Mouse (Mus musculus) gastrocnemius, postnatal 36 days (tissue): ENCODE measurements at regions not wholly inside any gene's neighbourhood (a gene's known extent, or its start where the extent isn't known, plus 50 kb on each side); places are given as distances from the start of the nearest gene placed in this dataset.
A peak's percentile ranks its signal among the peaks of the same experiment; 100 is the strongest.
"Not testable (repeated sequence)": the region's sequence is repeated elsewhere in the genome, so short reads cannot be mapped to it uniquely, and the experiment has no call there.

Experiments used
- DNase-seq, 2 experiments: peaks; one replicate each; pipeline ENCODE4 v3.0.0; 2022
- intact Hi-C: fragments of 180-260 bp; cut with DNase I; formaldehyde crosslinking; loops from one replicate; pipeline ENCODE4 v1.15.1; 2025

- intact Hi-C loops: no loop called here
- DNase-seq: no peak
Measured at GRCm38 (mm10) chr12:90664436-90664835, 73.8 kb downstream of the Dio2 start.

GRCm38 (mm10) chr12:90645452-90645851 lies 92.8 kb downstream of the Dio2 start:
- intact Hi-C loops: no loop called here
- DNase-seq: no peak

- intact Hi-C loops: no loop called here
- DNase-seq: no peak
Measured at GRCm38 (mm10) chr12:90643891-90644290, 94.3 kb downstream of the Dio2 start.

- intact Hi-C loops: no loop called here
- peak in 1 of 2 experiments; percentile 8 for DNase-seq
Measured at GRCm38 (mm10) chr12:90624856-90625255, 113.4 kb downstream of the Dio2 start.

- no peak for DNase-seq
- intact Hi-C loops: no loop called here
Measured at GRCm38 (mm10) chr12:90623426-90623825, 114.8 kb downstream of the Dio2 start.

- intact Hi-C loops: no loop called here
- no peak for DNase-seq
Measured at GRCm38 (mm10) chr12:90608810-90609209, 129.4 kb downstream of the Dio2 start.

GRCm38 (mm10) chr12:90607894-90608293 lies 130.3 kb downstream of the Dio2 start:
- intact Hi-C loops: no loop called here
- DNase-seq: peak; percentile 21 to 33

- intact Hi-C loops: no loop called here
- DNase-seq: no peak
Measured at GRCm38 (mm10) chr12:90580006-90580405, 158.2 kb downstream of the Dio2 start.

- intact Hi-C loops: no loop called here
Measured at GRCm38 (mm10) chr12:90576103-90576502, 162.1 kb downstream of the Dio2 start.

GRCm38 (mm10) chr12:90571907-90572306 lies 166.3 kb downstream of the Dio2 start:
- intact Hi-C loops: no loop called here

More at GRCm38 (mm10) chr12:90576103-90576502, 162.1 kb downstream of the Dio2 start:
- DNase-seq: no peak

GRCm38 (mm10) chr12:90571506-90571905 lies 166.7 kb downstream of the Dio2 start:
- intact Hi-C loops: no loop called here

More at GRCm38 (mm10) chr12:90571907-90572306, 166.3 kb downstream of the Dio2 start:
- DNase-seq: no peak

GRCm38 (mm10) chr12:90566349-90566748 lies 171.9 kb downstream of the Dio2 start:
- intact Hi-C loops: loop anchor here (10.0 kb wide), 1 partner anchor 758 kb away; no protein-coding TSS in a partner anchor
- DNase-seq: peak in 1 of 2 experiments; percentile 6

More at GRCm38 (mm10) chr12:90571506-90571905, 166.7 kb downstream of the Dio2 start:
- DNase-seq: no peak

GRCm38 (mm10) chr12:90565051-90565450 lies 173.2 kb downstream of the Dio2 start:
- intact Hi-C loops: loop anchor here (10.0 kb wide), 1 partner anchor 760 kb away; no protein-coding TSS in a partner anchor

GRCm38 (mm10) chr12:90564594-90564993 lies 173.6 kb downstream of the Dio2 start:
- not testable (repeated sequence) for DNase-seq
- intact Hi-C loops: loop anchor here (10.0 kb wide), 1 partner anchor 760 kb away; no protein-coding TSS in a partner anchor

More at GRCm38 (mm10) chr12:90565051-90565450, 173.2 kb downstream of the Dio2 start:
- no peak for DNase-seq

GRCm38 (mm10) chr12:90542361-90542760 lies 195.9 kb downstream of the Dio2 start:
- no peak for DNase-seq
- intact Hi-C loops: no loop called here
